Mouse (Mus musculus): ENCODE data around the gene Tbpl2.

- TF ChIP-seq CTCF (conservative IDR thresholded peaks at IDR 0.05; ENCODE audit: insufficient read depth, insufficient read length, low read depth, low read length) (no peak), POLR2A (IDR thresholded peaks at IDR 0.05; ENCODE audit: low read depth, low read length) (no peak)
Measured at GRCm38 (mm10) chr2:24042901-24043300, 53.5 kb downstream of the Tbpl2 start.
